Mouse (Mus musculus): Measurements from ENCODE around the gene Dcaf4. TPM values are rescaled to one million over a fixed set of nuclear protein-coding genes. Genes with fewer than 3 reads are reported as not detected.

The Dcaf4 gene
- total and polyA plus RNA-seq, 3 experiments, result 11.9 to 17.2 (median 13.6) TPM

- intact Hi-C loops (cut with DNase I), result no loop called here
- H3K27ac ChIP-seq, result no peak overlapping the region
- H3K27me3 ChIP-seq (ENCODE audit: control insufficient read depth, insufficient read depth, low read length), result no peaks in the 10 kb centered on the region
- H3K4me1 ChIP-seq (ENCODE audit: control insufficient read depth, insufficient read depth, low read length), result no peaks in the 10 kb centered on the region; the same call in 1 of the 2 replicates
- no peak overlapping the region for H3K4me3 ChIP-seq
- H3K36me3 ChIP-seq (ENCODE audit: control insufficient read depth, insufficient read depth, low read length), result no peaks in the 10 kb centered on the region
- TF ChIP-seq CTCF (IDR thresholded peaks at IDR 0.05), result peak; percentile 11; the same call in 1 of the 2 replicates
- TF ChIP-seq POLR2A (IDR thresholded peaks at IDR 0.05; ENCODE audit: insufficient read depth, low read depth, low read length), result no peak
- H3K9ac ChIP-seq (ENCODE audit: low read depth, low read length), result no peak overlapping the region
- no peaks in the 10 kb centered on the region for H3K79me2 ChIP-seq (replicated peaks; ENCODE audit: control insufficient read depth, insufficient read depth, low read length)
- 80% methylated on average over 3 of the region's 3 CpGs for WGBS
- no peak for DNase-seq
Observed at GRCm38 (mm10) chr12:83497959-83498358, 22.3 kb upstream of the Dcaf4 start.

- no peaks in the 10 kb centered on the region; the same call in 1 of the 2 replicates for H3K4me1 ChIP-seq (ENCODE audit: control insufficient read depth, insufficient read depth, low read length)
- TF ChIP-seq CTCF (IDR thresholded peaks at IDR 0.05), result no peak
- no peak for TF ChIP-seq EP300 (IDR thresholded peaks at IDR 0.05; ENCODE audit: insufficient read depth, low read depth, low read length)
- H3K79me2 ChIP-seq (replicated peaks; ENCODE audit: control insufficient read depth, insufficient read depth, low read length), result no peaks in the 10 kb centered on the region
- intact Hi-C loops (cut with DNase I), result no loop called here
- H3K9ac ChIP-seq (ENCODE audit: low read depth, low read length), result no peak overlapping the region
- H3K36me3 ChIP-seq (ENCODE audit: control insufficient read depth, insufficient read depth, low read length), result no peaks in the 10 kb centered on the region
- DNase-seq, result no peak
- no peak overlapping the region for H3K4me3 ChIP-seq
- H3K27ac ChIP-seq, result no peak overlapping the region
- WGBS, result 80% methylated on average over 5 of the region's 5 CpGs
- no peaks in the 10 kb centered on the region for H3K27me3 ChIP-seq (ENCODE audit: control insufficient read depth, insufficient read depth, low read length)
Observed at GRCm38 (mm10) chr12:83499256-83499655, 21.0 kb upstream of the Dcaf4 start.

- WGBS, result 5% methylated on average over 9 of the region's 9 CpGs
- no peak overlapping the region for H3K9ac ChIP-seq (ENCODE audit: low read depth, low read length)
- H3K79me2 ChIP-seq (replicated peaks; ENCODE audit: control insufficient read depth, insufficient read depth, low read length), result no peaks in the 10 kb centered on the region
- H3K36me3 ChIP-seq (ENCODE audit: control insufficient read depth, insufficient read depth, low read length), result no peaks in the 10 kb centered on the region
- H3K27ac ChIP-seq, result no peak overlapping the region
- DNase-seq, result peak; percentile 39 to 43
- H3K27me3 ChIP-seq (ENCODE audit: control insufficient read depth, insufficient read depth, low read length), result no peaks in the 10 kb centered on the region
- TF ChIP-seq EP300 (IDR thresholded peaks at IDR 0.05; ENCODE audit: insufficient read depth, low read depth, low read length), result 0 out of 2 replicates have a peak, but pooled peaks have one; percentile 58
- no peak for TF ChIP-seq POLR2A (IDR thresholded peaks at IDR 0.05; ENCODE audit: insufficient read depth, low read depth, low read length)
- TF ChIP-seq CTCF (IDR thresholded peaks at IDR 0.05), result peak; percentile 97; the same call in 1 of the 2 replicates
- no peak overlapping the region for H3K4me3 ChIP-seq
- no peaks in the 10 kb centered on the region; the same call in 1 of the 2 replicates for H3K4me1 ChIP-seq (ENCODE audit: control insufficient read depth, insufficient read depth, low read length)
- intact Hi-C loops (cut with DNase I), result loop anchor here (1.0 to 5.0 kb wide), 4 partner anchors 135 to 430 kb away; no protein-coding TSS in a partner anchor
Observed at GRCm38 (mm10) chr12:83502190-83502589, 18.1 kb upstream of the Dcaf4 start.

- no peak overlapping the region for H3K4me3 ChIP-seq
- no peaks in the 10 kb centered on the region for H3K36me3 ChIP-seq (ENCODE audit: control insufficient read depth, insufficient read depth, low read length)
- H3K9ac ChIP-seq (ENCODE audit: low read depth, low read length), result no peak overlapping the region
- no peak overlapping the region for H3K27ac ChIP-seq
- no peak for TF ChIP-seq POLR2A (IDR thresholded peaks at IDR 0.05; ENCODE audit: insufficient read depth, low read depth, low read length)
- TF ChIP-seq CTCF (IDR thresholded peaks at IDR 0.05), result no peak
- DNase-seq, result no peak
- intact Hi-C loops (cut with DNase I), result no loop called here
- no peaks in the 10 kb centered on the region for H3K79me2 ChIP-seq (replicated peaks; ENCODE audit: control insufficient read depth, insufficient read depth, low read length)
- WGBS, result 77% methylated on average over 10 of the region's 10 CpGs
- H3K27me3 ChIP-seq (ENCODE audit: control insufficient read depth, insufficient read depth, low read length), result no peaks in the 10 kb centered on the region
- H3K4me1 ChIP-seq (ENCODE audit: control insufficient read depth, insufficient read depth, low read length), result no peaks in the 10 kb centered on the region; the same call in 1 of the 2 replicates
Observed at GRCm38 (mm10) chr12:83506543-83506942, 13.7 kb upstream of the Dcaf4 start.

- intact Hi-C loops (cut with DNase I), result no loop called here
- 80% methylated on average over 5 of the region's 5 CpGs for WGBS
- Histone ChIP-seq H3K4me3 (no peak overlapping the region), H3K36me3 (ENCODE audit: control insufficient read depth, insufficient read depth, low read length) (no peaks in the 10 kb centered on the region), H3K27me3 (ENCODE audit: control insufficient read depth, insufficient read depth, low read length) (no peaks in the 10 kb centered on the region), H3K9ac (ENCODE audit: low read depth, low read length) (no peak overlapping the region), H3K4me1 (ENCODE audit: control insufficient read depth, insufficient read depth, low read length) (0 out of 2 replicates have a peak, but pooled peaks cover 2% of the 10 kb centered on the region), H3K27ac (no peak overlapping the region), H3K79me2 (replicated peaks; ENCODE audit: control insufficient read depth, insufficient read depth, low read length) (no peaks in the 10 kb centered on the region)
- no peak for DNase-seq
- TF ChIP-seq EP300 (IDR thresholded peaks at IDR 0.05; ENCODE audit: insufficient read depth, low read depth, low read length) (no peak), POLR2A (IDR thresholded peaks at IDR 0.05; ENCODE audit: insufficient read depth, low read depth, low read length) (no peak), CTCF (IDR thresholded peaks at IDR 0.05) (no peak)
Observed at GRCm38 (mm10) chr12:83510586-83510985, 9.7 kb upstream of the Dcaf4 start.

- Histone ChIP-seq H3K79me2 (replicated peaks; ENCODE audit: control insufficient read depth, insufficient read depth, low read length) (no peaks in the 10 kb centered on the region), H3K36me3 (ENCODE audit: control insufficient read depth, insufficient read depth, low read length) (no peaks in the 10 kb centered on the region), H3K27ac (no peak overlapping the region), H3K4me1 (ENCODE audit: control insufficient read depth, insufficient read depth, low read length) (0 out of 2 replicates have a peak, but pooled peaks cover 2% of the 10 kb centered on the region), H3K27me3 (ENCODE audit: control insufficient read depth, insufficient read depth, low read length) (no peaks in the 10 kb centered on the region), H3K4me3 (no peak overlapping the region), H3K9ac (ENCODE audit: low read depth, low read length) (no peak overlapping the region)
- TF ChIP-seq CTCF (IDR thresholded peaks at IDR 0.05) (no peak), EP300 (IDR thresholded peaks at IDR 0.05; ENCODE audit: insufficient read depth, low read depth, low read length) (no peak), POLR2A (IDR thresholded peaks at IDR 0.05; ENCODE audit: insufficient read depth, low read depth, low read length) (no peak)
- WGBS, result 23% methylated on average over 4 of the region's 4 CpGs
- DNase-seq, result no peak
- intact Hi-C loops (cut with DNase I), result no loop called here
Observed at GRCm38 (mm10) chr12:83512783-83513182, 7.5 kb upstream of the Dcaf4 start.

Measured in heart, adult 2 months (tissue).